Mouse (Mus musculus) lung, postnatal 25 days (tissue): ENCODE results near the gene Fam240a.

Experiments used
- DNase-seq: peaks from one replicate; pipeline ENCODE4 v3.0.0; 2022; ENCODE audit warnings: low spot score

The Fam240a gene

GRCm38 (mm10) chr9:110893429-110893828 is 23.2 kb downstream of the Fam240a start:
- no peak for DNase-seq

- no peak for DNase-seq
Observed at GRCm38 (mm10) chr9:110892552-110892951, 24.1 kb downstream of the Fam240a start.

- DNase-seq, result peak; percentile 32
Observed at GRCm38 (mm10) chr9:110891077-110891828, 25.4 kb downstream of the Fam240a start.

GRCm38 (mm10) chr9:110890026-110890783 is 26.5 kb downstream of the Fam240a start:
- no peak for DNase-seq

GRCm38 (mm10) chr9:110888935-110889334 is 27.7 kb downstream of the Fam240a start:
- DNase-seq, result no peak

- no peak for DNase-seq
Observed at GRCm38 (mm10) chr9:110887388-110888303, 29.0 kb downstream of the Fam240a start.

GRCm38 (mm10) chr9:110881953-110882352 is 34.7 kb downstream of the Fam240a start:
- peak; percentile 80 for DNase-seq

- DNase-seq, result peak; percentile 81
Observed at GRCm38 (mm10) chr9:110880772-110881171, 35.9 kb downstream of the Fam240a start.

- DNase-seq, result peak; percentile 90
Observed at GRCm38 (mm10) chr9:110879998-110880561, 36.6 kb downstream of the Fam240a start, which contains the start of gene Tmie. TSS of gene Tmie (minus strand) at chr9:110880113.

GRCm38 (mm10) chr9:110879191-110879920 is 37.3 kb downstream of the Fam240a start, which contains the start of gene Als2cl:
TSS of gene Als2cl (plus strand) at chr9:110879870.
- DNase-seq, result no peak

- peak; percentile 57 for DNase-seq
Observed at GRCm38 (mm10) chr9:110877888-110878287, 38.8 kb downstream of the Fam240a start.

- no peak for DNase-seq
Observed at GRCm38 (mm10) chr9:110877353-110877752, 39.3 kb downstream of the Fam240a start.

- no peak for DNase-seq
Observed at GRCm38 (mm10) chr9:110875288-110875695, 41.4 kb downstream of the Fam240a start.

- no peak for DNase-seq
Observed at GRCm38 (mm10) chr9:110874660-110875191, 41.9 kb downstream of the Fam240a start.

GRCm38 (mm10) chr9:110873681-110874659 is 42.7 kb downstream of the Fam240a start:
- DNase-seq, result no peak

GRCm38 (mm10) chr9:110871030-110871429 is 45.6 kb downstream of the Fam240a start:
- peak; percentile 71 for DNase-seq
